Mouse (Mus musculus): ENCODE data around the gene Prm3. TPM values are rescaled to one million over a fixed set of nuclear protein-coding genes. Genes with fewer than 3 reads are reported as not detected.

The Prm3 gene
- total RNA-seq (2021) (not detected), polyA plus RNA-seq (2012; rRNA removed) (0.41 TPM in 1 of 2 replicates, not detected in the other)
- long read RNA-seq, result 0 reads

DNA sequence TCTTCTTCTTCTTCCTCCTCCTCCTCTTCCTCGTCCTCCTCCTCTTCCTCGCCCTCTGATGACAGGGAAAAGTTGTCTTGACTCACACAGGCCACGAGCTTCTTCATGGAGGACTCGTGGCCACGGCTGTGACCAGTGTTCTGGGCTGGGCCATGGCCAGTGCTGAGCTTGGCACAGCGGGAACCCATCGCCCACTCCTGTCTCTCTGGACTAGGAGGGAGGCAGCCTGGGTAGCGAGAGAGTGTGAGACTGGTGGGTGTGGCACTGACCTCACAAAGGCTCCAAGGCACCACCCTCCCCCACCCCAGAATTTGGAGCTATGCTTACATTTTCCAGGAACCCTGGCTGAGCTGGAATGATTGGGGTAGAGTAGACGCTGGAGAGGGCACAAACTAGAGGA, at the start of gene Prm3:
Prm3 (minus strand) TSS at position 213 of the 400 bp plus-strand sequence.
- Histone ChIP-seq H3K79me2 (replicated peaks; ENCODE audit: control insufficient read depth, insufficient read depth, low read length) (no peaks in the 10 kb centered on the region), H3K27ac (no peak within 1 kb of the TSS), H3K4me3 (no peak within 1 kb of the TSS), H3K27me3 (ENCODE audit: control insufficient read depth, insufficient read depth, low read length) (no peaks in the 10 kb centered on the region), H3K4me1 (ENCODE audit: control insufficient read depth, insufficient read depth, low read length) (peaks cover 10% of the 10 kb centered on the region), H3K9ac (ENCODE audit: low read depth, low read length) (no peak within 1 kb of the TSS), H3K36me3 (ENCODE audit: control insufficient read depth, insufficient read depth, low read length) (no peaks in the 10 kb centered on the region)
- intact Hi-C loops (cut with DNase I), result no loop called here
- 80% methylated on average over 9 of the region's 9 CpGs for WGBS
- TF ChIP-seq CTCF (IDR thresholded peaks at IDR 0.05) (no peak), EP300 (IDR thresholded peaks at IDR 0.05; ENCODE audit: insufficient read depth, low read depth, low read length) (no peak), POLR2A (IDR thresholded peaks at IDR 0.05; ENCODE audit: insufficient read depth, low read depth, low read length) (no peak)
- no peak for DNase-seq

DNA sequence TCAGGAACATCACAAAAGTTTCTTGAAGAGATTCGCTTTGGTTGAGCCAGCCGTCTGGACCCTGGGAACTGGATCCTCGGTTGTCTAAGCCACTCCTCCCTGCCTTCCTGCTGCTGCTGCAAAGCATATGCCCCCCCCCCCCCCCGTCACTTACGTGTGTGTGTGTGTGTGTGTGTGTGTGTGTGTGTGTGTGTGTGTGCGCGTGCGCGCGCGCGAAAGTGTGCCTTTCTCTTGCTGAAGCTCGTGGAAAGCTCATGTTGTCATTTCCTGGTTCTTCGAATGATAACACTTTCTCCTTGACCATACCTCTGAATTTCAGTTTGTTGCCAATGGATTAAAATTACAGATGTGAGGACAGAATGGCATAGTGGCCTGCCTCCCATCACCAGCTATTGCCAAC, 49.3 kb upstream of the Prm3 start:
- TF ChIP-seq EP300 (IDR thresholded peaks at IDR 0.05; ENCODE audit: insufficient read depth, low read depth, low read length), result no peak
- no peak for TF ChIP-seq CTCF (IDR thresholded peaks at IDR 0.05)
- no peak for TF ChIP-seq POLR2A (IDR thresholded peaks at IDR 0.05; ENCODE audit: insufficient read depth, low read depth, low read length)
- Histone ChIP-seq H3K27ac (no peak overlapping the region), H3K36me3 (ENCODE audit: control insufficient read depth, insufficient read depth, low read length) (no peaks in the 10 kb centered on the region), H3K4me1 (ENCODE audit: control insufficient read depth, insufficient read depth, low read length) (peaks cover 9% of the 10 kb centered on the region), H3K79me2 (replicated peaks; ENCODE audit: control insufficient read depth, insufficient read depth, low read length) (no peaks in the 10 kb centered on the region), H3K4me3 (no peak overlapping the region), H3K9ac (ENCODE audit: low read depth, low read length) (no peak overlapping the region), H3K27me3 (ENCODE audit: control insufficient read depth, insufficient read depth, low read length) (no peaks in the 10 kb centered on the region)
- WGBS, result 72% methylated on average over 14 of the region's 14 CpGs
- no peak for DNase-seq
- intact Hi-C loops (cut with DNase I), result loop anchor here (10.0 kb wide), 1 partner anchor 175 kb away; no protein-coding TSS in a partner anchor

DNA sequence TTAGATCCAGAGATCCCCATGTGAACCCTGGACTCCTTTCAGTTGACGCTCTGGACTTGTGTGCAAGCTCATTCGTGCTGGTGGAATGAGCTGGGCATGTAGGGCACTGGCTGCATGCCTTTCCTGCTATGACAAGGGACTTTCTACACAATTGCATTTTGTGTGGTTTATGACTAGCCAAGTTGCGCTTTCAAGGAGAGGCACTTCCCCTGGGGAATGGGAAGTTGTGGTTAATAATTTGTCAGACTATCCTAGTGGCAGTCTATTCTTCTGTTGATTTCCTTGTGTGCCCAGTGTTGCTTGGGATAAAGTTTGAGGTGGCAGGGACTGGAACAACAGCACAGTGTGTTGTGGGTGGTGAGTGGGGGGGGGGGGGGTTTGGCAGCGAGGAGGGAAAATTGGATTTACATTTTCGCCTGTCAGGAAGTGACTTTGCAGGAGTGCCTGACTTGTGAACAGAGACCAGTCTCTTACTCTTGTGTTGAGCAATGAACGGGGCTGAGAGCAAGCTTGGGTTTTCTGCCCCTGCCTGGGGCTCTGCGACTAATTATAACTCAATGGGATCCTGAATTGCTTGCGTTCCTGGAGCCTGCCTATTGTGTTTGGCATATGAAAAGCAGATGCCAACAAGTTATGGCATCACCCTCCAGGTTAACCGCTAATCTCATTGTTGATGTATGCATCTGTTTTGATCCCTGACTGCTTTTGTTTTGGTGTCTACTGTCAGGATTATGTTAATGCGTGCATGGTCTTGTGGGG, 48.0 kb upstream of the Prm3 start:
- TF ChIP-seq POLR2A (IDR thresholded peaks at IDR 0.05; ENCODE audit: insufficient read depth, low read depth, low read length) (no peak), CTCF (IDR thresholded peaks at IDR 0.05) (no peak), EP300 (IDR thresholded peaks at IDR 0.05; ENCODE audit: insufficient read depth, low read depth, low read length) (no peak)
- Histone ChIP-seq H3K36me3 (ENCODE audit: control insufficient read depth, insufficient read depth, low read length) (no peaks in the 10 kb centered on the region), H3K79me2 (replicated peaks; ENCODE audit: control insufficient read depth, insufficient read depth, low read length) (no peaks in the 10 kb centered on the region), H3K4me3 (no peak overlapping the region), H3K27ac (no peak overlapping the region), H3K27me3 (ENCODE audit: control insufficient read depth, insufficient read depth, low read length) (no peaks in the 10 kb centered on the region), H3K9ac (ENCODE audit: low read depth, low read length) (no peak overlapping the region), H3K4me1 (ENCODE audit: control insufficient read depth, insufficient read depth, low read length) (peaks cover 9% of the 10 kb centered on the region)
- 39% methylated on average over 10 of the region's 10 CpGs for WGBS
- DNase-seq, result no peak
- intact Hi-C loops (cut with DNase I), result no loop called here

DNA sequence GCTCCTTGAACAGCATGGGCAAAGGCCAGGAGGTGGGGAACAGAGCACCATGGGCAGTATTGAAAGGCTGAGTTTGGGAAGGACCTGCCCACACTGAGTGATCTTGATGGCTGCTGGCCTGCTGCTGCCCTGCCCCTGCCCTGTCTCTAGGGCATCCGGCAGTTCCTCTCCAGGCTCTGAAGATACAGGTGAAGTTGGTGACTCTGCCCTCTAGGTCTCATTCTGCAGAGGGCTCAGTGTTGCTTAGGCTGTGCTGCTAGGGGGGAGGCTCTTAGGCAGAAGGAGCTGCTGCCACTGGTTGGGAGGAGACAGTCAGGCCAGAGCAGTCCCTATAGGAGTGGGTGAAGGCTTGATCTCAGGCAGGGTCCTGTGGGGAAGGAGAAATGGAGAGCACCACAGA, 47.2 kb upstream of the Prm3 start:
- no peaks in the 10 kb centered on the region for H3K36me3 ChIP-seq (ENCODE audit: control insufficient read depth, insufficient read depth, low read length)
- DNase-seq, result no peak
- H3K9ac ChIP-seq (ENCODE audit: low read depth, low read length), result no peak overlapping the region
- peaks cover 5% of the 10 kb centered on the region for H3K4me1 ChIP-seq (ENCODE audit: control insufficient read depth, insufficient read depth, low read length)
- intact Hi-C loops (cut with DNase I), result no loop called here
- H3K27ac ChIP-seq, result no peak overlapping the region
- H3K79me2 ChIP-seq (replicated peaks; ENCODE audit: control insufficient read depth, insufficient read depth, low read length), result no peaks in the 10 kb centered on the region
- no peak for TF ChIP-seq EP300 (IDR thresholded peaks at IDR 0.05; ENCODE audit: insufficient read depth, low read depth, low read length)
- no peak for TF ChIP-seq POLR2A (IDR thresholded peaks at IDR 0.05; ENCODE audit: insufficient read depth, low read depth, low read length)
- TF ChIP-seq CTCF (IDR thresholded peaks at IDR 0.05), result no peak
- H3K27me3 ChIP-seq (ENCODE audit: control insufficient read depth, insufficient read depth, low read length), result no peaks in the 10 kb centered on the region
- WGBS, result 80% methylated on average over 1 of the region's 1 CpGs
- no peak overlapping the region for H3K4me3 ChIP-seq

DNA sequence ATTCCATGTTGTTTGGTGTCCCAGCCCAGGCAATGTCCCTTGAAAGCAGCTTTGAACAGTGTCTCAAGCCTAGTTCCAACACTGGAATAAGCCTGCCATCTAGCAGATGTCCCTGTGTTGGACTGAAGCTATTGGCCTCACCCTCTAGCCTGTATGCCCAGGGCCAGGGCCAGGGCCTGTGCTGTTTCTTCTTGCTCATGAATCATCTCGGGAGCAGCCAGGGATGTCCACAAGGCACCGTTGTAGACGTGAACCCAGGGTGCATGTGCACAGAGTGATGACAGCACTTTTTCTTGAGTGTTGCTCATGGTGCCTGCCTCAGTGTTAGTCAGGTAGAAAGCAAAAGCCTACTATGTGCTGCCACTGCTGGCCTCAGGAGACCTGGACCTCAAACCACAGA, 46.5 kb upstream of the Prm3 start:
- TF ChIP-seq CTCF (IDR thresholded peaks at IDR 0.05) (no peak), EP300 (IDR thresholded peaks at IDR 0.05; ENCODE audit: insufficient read depth, low read depth, low read length) (no peak), POLR2A (IDR thresholded peaks at IDR 0.05; ENCODE audit: insufficient read depth, low read depth, low read length) (no peak)
- Histone ChIP-seq H3K27me3 (ENCODE audit: control insufficient read depth, insufficient read depth, low read length) (no peaks in the 10 kb centered on the region), H3K36me3 (ENCODE audit: control insufficient read depth, insufficient read depth, low read length) (no peaks in the 10 kb centered on the region), H3K79me2 (replicated peaks; ENCODE audit: control insufficient read depth, insufficient read depth, low read length) (no peaks in the 10 kb centered on the region), H3K4me3 (no peak overlapping the region), H3K27ac (no peak overlapping the region), H3K9ac (ENCODE audit: low read depth, low read length) (no peak overlapping the region), H3K4me1 (ENCODE audit: control insufficient read depth, insufficient read depth, low read length) (peaks cover 5% of the 10 kb centered on the region)
- intact Hi-C loops (cut with DNase I), result no loop called here
- no peak for DNase-seq
- WGBS, result 85% methylated on average over 3 of the region's 3 CpGs

DNA sequence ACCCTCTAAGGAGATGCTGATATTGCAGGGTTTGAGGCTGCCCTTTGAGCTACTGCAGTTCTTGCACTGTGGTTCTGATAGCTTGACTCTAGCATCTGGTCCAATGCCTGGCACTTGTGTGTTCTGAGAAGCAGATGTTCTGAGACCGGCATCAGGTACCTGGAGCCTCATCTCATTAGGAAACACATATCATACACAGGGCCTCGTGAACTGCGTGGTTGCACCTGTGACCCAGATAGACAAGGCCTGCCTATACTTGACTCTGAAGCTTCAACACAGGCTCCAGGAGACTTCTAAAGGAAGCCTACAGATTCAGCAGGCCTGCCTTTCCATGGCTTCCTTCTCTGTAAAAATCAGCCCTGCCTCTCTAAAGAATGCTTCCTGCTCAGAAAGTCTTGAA, 45.7 kb upstream of the Prm3 start:
- H3K79me2 ChIP-seq (replicated peaks; ENCODE audit: control insufficient read depth, insufficient read depth, low read length), result no peaks in the 10 kb centered on the region
- 96% methylated on average over 3 of the region's 3 CpGs for WGBS
- H3K4me1 ChIP-seq (ENCODE audit: control insufficient read depth, insufficient read depth, low read length), result peaks cover 5% of the 10 kb centered on the region
- DNase-seq, result no peak
- intact Hi-C loops (cut with DNase I), result no loop called here
- H3K36me3 ChIP-seq (ENCODE audit: control insufficient read depth, insufficient read depth, low read length), result no peaks in the 10 kb centered on the region
- H3K27ac ChIP-seq, result no peak overlapping the region
- TF ChIP-seq POLR2A (IDR thresholded peaks at IDR 0.05; ENCODE audit: insufficient read depth, low read depth, low read length) (no peak), EP300 (IDR thresholded peaks at IDR 0.05; ENCODE audit: insufficient read depth, low read depth, low read length) (no peak), CTCF (IDR thresholded peaks at IDR 0.05) (no peak)
- no peak overlapping the region for H3K4me3 ChIP-seq
- H3K9ac ChIP-seq (ENCODE audit: low read depth, low read length), result no peak overlapping the region
- no peaks in the 10 kb centered on the region for H3K27me3 ChIP-seq (ENCODE audit: control insufficient read depth, insufficient read depth, low read length)
